Mouse (Mus musculus) T-helper 1 cell (primary cell): Measurements from ENCODE around the gene Olfr1413.

Experiments
- in situ Hi-C: fragments of 300-600 bp; cut with MboI, MseI; formaldehyde crosslinking; loops from one replicate; pipeline ENCODE4 v1.15.1; 2025; ENCODE audit warnings: high pct_unique_total_duplicates

The Olfr1413 gene

GRCm38 (mm10) chr1:92571022-92571421, at the start of gene Olfr1413:
TSS of gene Olfr1413 (plus strand) at chr1:92571322.
- in situ Hi-C loops = no loop called here

GRCm38 (mm10) chr1:92521376-92521775, 49.7 kb upstream of the Olfr1413 start:
- in situ Hi-C loops = loop anchor here (5.0 kb wide), 1 partner anchor 86 kb away; the partner anchor contains the start of gene Olfr1410

DNA sequence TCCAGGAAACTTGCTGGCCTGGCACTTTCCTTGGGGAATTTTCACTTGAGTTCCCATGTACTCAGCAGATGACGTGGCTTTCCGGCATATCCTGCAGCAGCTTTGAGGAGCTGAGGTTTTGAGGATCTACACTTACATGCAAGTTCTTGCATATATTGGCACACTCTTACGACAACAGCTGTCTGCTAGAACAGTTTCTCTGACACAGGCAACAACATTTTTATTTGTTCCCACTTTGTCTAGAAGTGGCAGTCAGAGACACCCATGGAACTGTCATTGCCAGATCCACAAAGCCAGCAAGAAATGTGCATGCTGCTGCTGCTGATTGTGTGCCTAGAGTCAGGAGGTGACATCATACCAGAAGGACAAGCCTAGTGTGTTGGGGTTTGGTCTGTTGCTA, 47.4 kb upstream of the Olfr1413 start:
- in situ Hi-C loops = loop anchor here (5.0 kb wide), 1 partner anchor 84 kb away; the partner anchor contains the start of gene Olfr1410

- in situ Hi-C loops = no loop called here
These were observed 34.1 kb upstream of the Olfr1413 start for GRCm38 (mm10) chr1:92536972-92537371.

GRCm38 (mm10) chr1:92539071-92539470, 32.1 kb upstream of the Olfr1413 start:
- in situ Hi-C loops = no loop called here

GRCm38 (mm10) chr1:92545929-92546328, 25.2 kb upstream of the Olfr1413 start:
- in situ Hi-C loops = no loop called here

- in situ Hi-C loops = no loop called here
These were observed 14.4 kb downstream of the Olfr1413 start, which contains the start of gene Olfr1412 for GRCm38 (mm10) chr1:92585479-92585878. TSS of gene Olfr1412 (plus strand) at chr1:92585779.

DNA sequence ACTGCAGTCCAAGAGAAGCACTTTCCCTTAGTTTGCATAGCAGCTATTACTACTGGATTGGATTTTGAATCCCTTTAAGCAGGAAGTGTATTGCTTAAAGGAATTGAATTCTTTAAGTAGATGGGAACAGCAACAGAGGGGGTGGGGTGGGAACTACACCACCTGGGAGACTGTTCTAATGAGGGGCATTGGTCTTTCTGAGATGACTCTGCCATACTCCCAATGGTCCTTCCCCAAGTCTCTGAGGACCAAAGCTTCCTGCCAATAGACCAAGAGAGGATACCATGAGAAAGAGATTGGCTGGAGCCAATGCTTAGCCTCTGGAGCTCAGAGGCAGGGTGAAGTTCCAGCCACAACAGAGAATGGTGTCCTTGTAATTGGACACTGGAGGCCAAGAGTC, 23.0 kb downstream of the Olfr1413 start, which contains the start of gene Olfr1411:
Gene Olfr1411 (plus strand): TSS at position 301 of the 400 bp plus-strand sequence.
- in situ Hi-C loops = no loop called here

GRCm38 (mm10) chr1:92596019-92596418, 24.9 kb downstream of the Olfr1413 start:
- in situ Hi-C loops = no loop called here

- in situ Hi-C loops = loop anchor here (5.0 to 25.0 kb wide), 2 partner anchors 83 to 693 kb away; no protein-coding TSS in a partner anchor
These were observed 34.4 kb downstream of the Olfr1413 start, which contains the start of gene Olfr1410 for GRCm38 (mm10) chr1:92605482-92605881. TSS of gene Olfr1410 (plus strand) at chr1:92605782.

GRCm38 (mm10) chr1:92607711-92608110, 36.6 kb downstream of the Olfr1413 start:
- in situ Hi-C loops = loop anchor here (5.0 to 25.0 kb wide), 2 partner anchors 85 to 695 kb away; no protein-coding TSS in a partner anchor

GRCm38 (mm10) chr1:92611008-92611407, 39.9 kb downstream of the Olfr1413 start:
- in situ Hi-C loops = loop anchor here (10.0 to 25.0 kb wide), 2 partner anchors 136 to 699 kb away; partner anchors contain the start of gene Ndufa10

GRCm38 (mm10) chr1:92613175-92613574, 42.1 kb downstream of the Olfr1413 start:
- in situ Hi-C loops = loop anchor here (10.0 to 25.0 kb wide), 2 partner anchors 138 to 701 kb away; partner anchors contain the start of gene Ndufa10

DNA sequence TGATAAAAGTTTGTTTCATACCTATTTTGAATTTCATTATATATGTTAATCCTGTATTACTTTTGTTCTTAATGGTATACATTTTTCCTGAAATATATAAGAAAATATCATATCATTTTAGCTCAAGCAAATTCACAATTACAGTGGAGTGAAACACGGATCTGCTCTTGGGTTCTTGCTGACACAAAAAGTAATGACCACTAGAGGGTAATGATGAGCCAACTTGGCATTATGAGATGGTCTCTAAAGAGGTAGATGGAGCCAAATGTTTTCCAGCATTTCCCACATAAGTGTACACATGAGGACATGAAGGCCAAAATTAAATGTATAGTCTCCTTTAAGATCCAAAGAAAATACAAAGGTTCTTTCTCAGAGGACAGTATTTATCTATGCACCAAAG, 43.4 kb downstream of the Olfr1413 start:
- in situ Hi-C loops = loop anchor here (10.0 to 25.0 kb wide), 2 partner anchors 140 to 702 kb away; partner anchors contain the start of gene Ndufa10

GRCm38 (mm10) chr1:92616046-92616445, 44.9 kb downstream of the Olfr1413 start:
- in situ Hi-C loops = loop anchor here (10.0 to 25.0 kb wide), 2 partner anchors 141 to 704 kb away; partner anchors contain the start of gene Ndufa10

GRCm38 (mm10) chr1:92617488-92617887, 46.4 kb downstream of the Olfr1413 start, which contains the start of gene Olfr12:
TSS of gene Olfr12 (plus strand) at chr1:92617788.
- in situ Hi-C loops = loop anchor here (10.0 to 25.0 kb wide), 2 partner anchors 143 to 705 kb away; partner anchors contain the start of gene Ndufa10

DNA sequence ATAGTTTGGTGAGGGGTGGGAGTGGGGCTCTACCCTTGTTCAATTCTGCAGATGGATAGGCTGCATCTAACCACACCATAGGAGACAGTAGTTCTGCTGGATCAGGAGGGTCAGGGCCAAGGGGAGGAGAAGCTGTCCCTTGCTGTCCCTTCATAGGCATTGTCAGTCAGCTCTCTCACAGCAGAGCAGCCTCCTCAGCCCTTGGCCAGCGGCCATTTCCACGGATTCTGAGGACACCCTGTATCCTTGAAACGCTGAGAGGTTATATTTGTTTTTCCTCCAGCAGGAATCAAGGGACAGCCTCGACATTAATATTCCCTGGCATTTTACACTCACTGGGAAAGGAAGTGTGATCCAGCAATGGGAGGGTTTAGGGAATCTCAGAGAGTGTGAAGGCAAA, 47.2 kb downstream of the Olfr1413 start:
- in situ Hi-C loops = loop anchor here (10.0 to 25.0 kb wide), 2 partner anchors 144 to 706 kb away; partner anchors contain the start of gene Ndufa10
